Mouse (Mus musculus) cerebellum, adult 2 months (tissue): Measurements from ENCODE around the gene Lypd9.

ENCODE experiments used
- CTCF ChIP-seq: fragments of 200-500 bp; IDR thresholded peaks from 2 replicates; pipeline ENCODE4 v1.5.1; 2011; ENCODE audit warnings: low read depth, mild to moderate bottlenecking, control low read depth, low read length, moderate library complexity, borderline replicate concordance; ENCODE audit not compliant: insufficient read depth
- POLR2A ChIP-seq: fragments of 200-500 bp; IDR thresholded peaks from 2 replicates; pipeline ENCODE4 v1.6.1; 2011; ENCODE audit warnings: low read length, control low read depth, borderline replicate concordance; ENCODE audit not compliant: insufficient read depth

GRCm38 (mm10) chr11:58400655-58401054 lies 52.1 kb downstream of the Lypd9 start:
- TF ChIP-seq CTCF: no peak
- TF ChIP-seq POLR2A: no peak
